Comparison of ENCODE assay signal across 11 mouse cellular contexts in genomic region chr1:59524071-59524470, GRCm38 (mm10). TPM values are rescaled to one million over a fixed set of nuclear protein-coding genes. Genes with fewer than 3 reads are reported as not detected.
A peak's percentile ranks its signal among the peaks of the same experiment; 100 is the strongest.
DNase-seq lines count a peak whose midpoint lies in the region; ATAC-seq lines count a peak whose summit lies in the region.
"Had no signal": no experiment of that assay in that cellular context is flagged by ENCODE, and none has a peak within 500 bp of the region (broad histone marks: within the 10 kb centered on the region; RNA-seq: fewer than 3 reads in every experiment).

No protein-coding gene starts in this region.

- 0 out of 2 replicates have a peak overlapping the region, but pooled peaks have one; percentile 20 for H3K27ac ChIP-seq in neural tube, embryonic 11.5 days (ENCODE audit: low read depth, low read length)
- no peak overlapping the region for H3K27ac ChIP-seq in forebrain, embryonic 12.5 days
- peak overlapping the region; percentile 64; the same call in 1 of the 2 replicates for H3K27ac ChIP-seq in limb, embryonic 15.5 days

- peak; percentile 35 for DNase-seq in neural tube, embryonic 11.5 days (ENCODE audit: low spot score)
- no peak for DNase-seq in neural tube, embryonic 10.5 days (ENCODE audit: extremely low spot score, low spot score)
- no peak for DNase-seq in urinary bladder, adult 18-20 months (ENCODE audit: low spot score in 2 of 2)
- no peak for DNase-seq in cerebellum, adult 9-11 months
- no peak for DNase-seq in left cerebral cortex, postnatal 10 days (ENCODE audit: extremely low spot score in 1 of 2, low spot score in 2 of 2)
- no peak for DNase-seq in kidney, adult 11 months
- DNase-seq: left cerebral cortex, postnatal 4 days had no signal

- H3K4me1 ChIP-seq in neural tube, embryonic 11.5 days (ENCODE audit: control insufficient read depth, insufficient read depth, low read length): peaks cover 27% of the 10 kb centered on the region
- peaks cover 22% of the 10 kb centered on the region for H3K4me1 ChIP-seq in forebrain, embryonic 12.5 days
- peaks cover 19% of the 10 kb centered on the region for H3K4me1 ChIP-seq in limb, embryonic 15.5 days

- no peak overlapping the region for H3K9ac ChIP-seq in neural tube, embryonic 11.5 days (ENCODE audit: low read length)
- H3K9ac ChIP-seq in forebrain, embryonic 12.5 days: no peak overlapping the region
- H3K9ac ChIP-seq in limb, embryonic 15.5 days: no peak overlapping the region

- no peaks in the 10 kb centered on the region for H3K9me3 ChIP-seq in neural tube, embryonic 11.5 days (ENCODE audit: control insufficient read depth, low read length)
- H3K9me3 ChIP-seq in forebrain, embryonic 12.5 days: no peaks in the 10 kb centered on the region
- no peaks in the 10 kb centered on the region for H3K9me3 ChIP-seq in limb, embryonic 15.5 days

- 0 out of 2 replicates have a peak, but pooled peaks have one; percentile 35 for ATAC-seq in neural tube, embryonic 11.5 days (ENCODE audit: insufficient read depth, low FRiP score, low TSS enrichment)
- peak; percentile 58; the same call in 1 of the 2 replicates for ATAC-seq in forebrain, embryonic 12.5 days (ENCODE audit: low FRiP score)
- ATAC-seq in limb, embryonic 15.5 days (ENCODE audit: insufficient number of reproducible peaks, low FRiP score, low TSS enrichment, low read depth): 0 out of 2 replicates have a peak, but pooled peaks have one; percentile 31
- ATAC-seq: lung, postnatal 0 days had no signal

- intact Hi-C loops in left cerebral cortex, postnatal 10 days (cut with DNase I): no loop called here

- 29% methylated on average over 2 of the region's 2 CpGs for WGBS in neural tube, embryonic 11.5 days
- WGBS in forebrain, embryonic 12.5 days: 26% methylated on average over 2 of the region's 2 CpGs
- 72% methylated on average over 2 of the region's 2 CpGs for WGBS in limb, embryonic 15.5 days

- no peak overlapping the region for H3K4me2 ChIP-seq in neural tube, embryonic 11.5 days (ENCODE audit: low read depth)
- H3K4me2 ChIP-seq in forebrain, embryonic 12.5 days: no peak overlapping the region
- no peak overlapping the region for H3K4me2 ChIP-seq in limb, embryonic 15.5 days

- no peaks in the 10 kb centered on the region for H3K36me3 ChIP-seq in neural tube, embryonic 11.5 days (ENCODE audit: control insufficient read depth, insufficient read depth, low read length)
- no peaks in the 10 kb centered on the region for H3K36me3 ChIP-seq in forebrain, embryonic 12.5 days (replicated peaks)
- H3K36me3 ChIP-seq in limb, embryonic 15.5 days: no peaks in the 10 kb centered on the region

- H3K4me3 ChIP-seq in neural tube, embryonic 11.5 days (ENCODE audit: low read depth, low read length): no peak overlapping the region
- H3K4me3 ChIP-seq in forebrain, embryonic 12.5 days (replicated peaks): no peak overlapping the region
- H3K4me3 ChIP-seq in limb, embryonic 15.5 days: no peak overlapping the region

- H3K27me3 ChIP-seq in neural tube, embryonic 11.5 days (ENCODE audit: control insufficient read depth, insufficient read depth, low read length): no peaks in the 10 kb centered on the region
- 0 out of 2 replicates have a peak, but pooled peaks cover 9% of the 10 kb centered on the region for H3K27me3 ChIP-seq in forebrain, embryonic 12.5 days
- no peaks in the 10 kb centered on the region for H3K27me3 ChIP-seq in limb, embryonic 15.5 days
- H3K27me3 ChIP-seq: CH12.LX had no signal

RNA-seq across cellular contexts. Expression of gene Gm973, which starts 8.0 kb away (rescaled TPM):
- polyA plus RNA-seq in neural tube, embryonic 11.5 days (2014; fragmentation: Nextera tagmentation; extraction: Ambion mirVana): 4.0 and 4.4 TPM in 2 replicates
- polyA plus RNA-seq in forebrain, embryonic 12.5 days (2016; fragmentation: Nextera tagmentation; extraction: Ambion mirVana): 1.1 and 1.3 TPM in 2 replicates
- polyA plus RNA-seq in limb, embryonic 15.5 days (2015; fragmentation: Nextera tagmentation; extraction: Ambion mirVana): 1.9 and 2.4 TPM in 2 replicates
- total RNA-seq in left cerebral cortex, postnatal 10 days (2021): 1 to 10 TPM; 4.6 to 4.8 TPM

RNA-seq across cellular contexts. Expression of gene Fzd7, which starts 41.8 kb away (rescaled TPM):
- polyA plus RNA-seq in neural tube, embryonic 11.5 days (2014; fragmentation: Nextera tagmentation; extraction: Ambion mirVana): 16.9 and 17.6 TPM in 2 replicates
- 8.1 and 10.9 TPM in 2 replicates for polyA plus RNA-seq in forebrain, embryonic 12.5 days (2016; fragmentation: Nextera tagmentation; extraction: Ambion mirVana)
- 7.1 and 10.3 TPM in 2 replicates for polyA plus RNA-seq in limb, embryonic 15.5 days (2015; fragmentation: Nextera tagmentation; extraction: Ambion mirVana)
- total RNA-seq in left cerebral cortex, postnatal 10 days (2021): 1 to 10 TPM; 5.4 to 6.1 TPM
